Mouse (Mus musculus) hindbrain, embryonic 10.5 days (tissue): ENCODE measurements at regions not wholly inside any gene's neighbourhood (a gene's known extent, or its start where the extent isn't known, plus 50 kb on each side); places are given as distances from the start of the nearest gene placed in this dataset.

Experiments used
- DNase-seq: peaks from one replicate; pipeline ENCODE4 v3.0.0-alpha.2; 2017; ENCODE audit warnings: low spot score
- H3K27ac ChIP-seq: fragments of 300-500 bp; sonication (generic); 2 replicates; pipeline ENCODE4 v1.5.1; 2016; ENCODE audit warnings: mild to moderate bottlenecking, moderate library complexity
- H3K27me3 ChIP-seq: fragments of 300-500 bp; sonication (generic); 2 replicates; pipeline ENCODE4 v1.6.1; 2016; ENCODE audit warnings: mild to moderate bottlenecking; ENCODE audit not compliant: poor library complexity, insufficient read depth, severe bottlenecking
- H3K36me3 ChIP-seq: fragments of 300-500 bp; sonication (generic); 2 replicates; pipeline ENCODE4 v1.6.1; 2016; ENCODE audit warnings: mild to moderate bottlenecking, moderate library complexity
- H3K4me1 ChIP-seq: fragments of 300-500 bp; sonication (generic); replicated peaks from 2 replicates; pipeline ENCODE4 v1.6.1; 2016; ENCODE audit warnings: mild to moderate bottlenecking
- H3K4me3 ChIP-seq: fragments of 300-500 bp; sonication (generic); 2 replicates; pipeline ENCODE4 v1.5.1; 2016; ENCODE audit warnings: mild to moderate bottlenecking, moderate library complexity
- H3K9me3 ChIP-seq: fragments of 300-500 bp; sonication (generic); 2 replicates; pipeline ENCODE4 v1.6.1; 2016; ENCODE audit warnings: mild to moderate bottlenecking, moderate library complexity
- WGBS: fragments of 180-500 bp; shearing (Covaris S2); methylation state at CpG from one replicate; pipeline ENCODE4 v1.1.7; 2016; 5-methylcytosine and 5-hydroxymethylcytosine counted together

DNA sequence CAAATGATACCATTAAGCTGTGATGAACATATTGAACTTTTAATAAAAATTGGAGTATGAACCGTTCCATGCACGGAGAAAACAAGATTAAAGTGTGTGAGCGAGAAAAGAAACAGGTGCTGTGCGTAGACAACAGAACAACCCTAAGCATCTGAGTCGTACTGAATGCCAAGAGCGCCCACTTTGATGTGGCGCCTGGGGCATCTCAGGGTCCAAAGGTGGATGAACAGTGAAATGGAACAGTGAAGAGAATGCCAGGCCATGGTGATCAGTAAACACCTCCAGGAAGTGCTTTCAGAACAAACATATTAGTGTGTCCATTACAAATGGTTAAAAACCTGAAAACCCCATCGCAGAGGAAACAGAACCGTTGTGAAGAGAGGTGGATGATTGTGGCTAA is 94.0 kb upstream of the Ednrb start:
- no peak for DNase-seq
- Histone ChIP-seq H3K9me3 (no peaks in the 10 kb centered on the region), H3K27ac (no peak overlapping the region), H3K4me1 (peaks cover 26% of the 10 kb centered on the region), H3K27me3 (no peaks in the 10 kb centered on the region), H3K36me3 (no peaks in the 10 kb centered on the region), H3K4me3 (no peak overlapping the region)
- 94% methylated on average over 9 of the region's 9 CpGs for WGBS

DNA sequence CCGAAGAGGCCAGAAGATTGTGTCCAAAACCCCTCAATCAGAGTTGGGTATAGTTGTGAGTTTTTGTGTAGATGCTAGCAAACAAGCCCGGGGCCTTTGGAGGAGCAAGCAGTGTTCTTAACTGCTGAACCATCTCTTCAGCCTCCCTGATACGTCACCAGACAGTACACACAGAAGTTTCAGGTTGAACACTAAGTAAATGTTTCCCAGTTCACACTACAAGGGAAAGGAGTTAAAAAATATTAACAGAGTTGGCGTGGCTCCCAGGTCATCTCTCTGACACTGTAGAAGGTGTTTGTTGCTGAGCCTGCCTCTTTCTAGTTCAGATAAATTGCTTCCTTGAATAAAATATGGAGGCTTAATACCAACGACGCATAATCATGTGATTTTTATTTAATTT is 93.5 kb upstream of the Ednrb start:
- no peak overlapping the region for H3K27ac ChIP-seq
- no peaks in the 10 kb centered on the region for H3K36me3 ChIP-seq
- WGBS = 90% methylated on average over 6 of the region's 6 CpGs
- no peak for DNase-seq
- H3K9me3 ChIP-seq = no peaks in the 10 kb centered on the region
- no peak overlapping the region for H3K4me3 ChIP-seq
- no peaks in the 10 kb centered on the region for H3K27me3 ChIP-seq
- H3K4me1 ChIP-seq = peaks cover 26% of the 10 kb centered on the region

GRCm38 (mm10) chr14:103933813-103934212 is 89.6 kb upstream of the Ednrb start:
- Histone ChIP-seq H3K9me3 (no peaks in the 10 kb centered on the region), H3K36me3 (no peaks in the 10 kb centered on the region), H3K27ac (no peak overlapping the region), H3K4me1 (peaks cover under 1% of the 10 kb centered on the region; the same call in 1 of the 2 replicates), H3K27me3 (no peaks in the 10 kb centered on the region), H3K4me3 (no peak overlapping the region)
- 92% methylated on average over 3 of the region's 3 CpGs for WGBS
- DNase-seq = no peak

- H3K36me3 ChIP-seq = no peaks in the 10 kb centered on the region
- no peaks in the 10 kb centered on the region for H3K9me3 ChIP-seq
- no peaks in the 10 kb centered on the region for H3K27me3 ChIP-seq
- no peak overlapping the region for H3K4me3 ChIP-seq
- H3K27ac ChIP-seq = no peak overlapping the region
- WGBS = 86% methylated on average over 7 of the region's 7 CpGs
- no peaks in the 10 kb centered on the region for H3K4me1 ChIP-seq
- DNase-seq = no peak
These were observed 88.0 kb upstream of the Ednrb start for GRCm38 (mm10) chr14:103932170-103932569.

DNA sequence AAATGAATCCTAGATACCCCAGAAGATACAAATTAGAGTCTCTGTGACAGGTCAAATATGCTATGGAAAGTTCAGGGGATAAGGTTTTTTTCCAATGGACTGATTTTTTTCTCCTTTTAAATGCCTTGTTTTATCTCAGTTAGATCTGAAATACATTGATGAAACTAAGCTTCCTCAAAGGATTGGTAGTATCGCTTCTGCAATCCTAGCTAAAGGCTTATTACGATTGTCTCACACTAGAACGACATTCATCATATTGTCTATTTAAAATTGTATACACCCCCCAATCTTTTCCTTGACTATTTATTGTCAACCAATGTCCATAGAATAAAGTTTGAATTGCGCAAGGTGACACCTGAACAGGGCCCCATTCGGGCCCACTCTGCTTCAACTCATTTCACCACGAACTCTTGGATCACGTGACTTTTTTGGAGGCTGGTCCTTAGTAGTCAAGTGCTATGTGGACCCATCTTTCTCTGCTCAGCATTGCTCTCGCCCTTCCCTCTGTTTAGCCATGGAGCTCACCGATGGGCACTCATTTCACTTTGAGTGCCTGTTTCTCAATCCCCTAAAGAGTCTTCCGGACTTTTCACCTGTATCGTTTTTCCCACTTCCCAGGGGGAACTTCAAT is 85.6 kb upstream of the Ednrb start:
- 93% methylated on average over 11 of the region's 11 CpGs for WGBS

DNA sequence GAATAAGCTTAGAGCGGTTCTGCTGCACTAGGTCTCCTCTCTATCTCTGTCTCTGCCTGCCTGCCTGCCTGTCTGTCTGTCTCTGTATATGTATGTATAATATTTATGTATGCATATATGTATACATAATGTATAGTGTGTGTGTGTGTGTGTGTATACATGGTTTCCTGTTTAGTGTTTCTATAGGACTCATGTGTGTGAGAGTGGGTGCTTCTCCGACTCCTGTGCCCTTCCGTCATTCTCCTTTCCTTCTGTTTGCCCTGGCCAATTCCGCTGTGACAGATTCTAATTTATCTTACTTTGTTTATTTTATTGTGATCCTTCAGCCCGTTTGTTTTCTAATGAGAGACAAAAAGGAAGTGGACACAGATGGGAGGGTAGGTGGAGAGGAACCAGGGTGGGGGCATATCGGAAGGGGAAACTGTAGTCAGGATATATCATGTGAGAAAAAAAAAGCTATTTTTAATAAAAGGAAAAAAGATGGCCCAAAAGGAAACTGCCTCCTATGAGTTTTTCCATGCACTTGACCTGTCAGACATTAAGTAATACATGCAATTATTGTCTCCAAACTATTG is 85.0 kb upstream of the Ednrb start:
- no peak overlapping the region for H3K27ac ChIP-seq
- H3K27me3 ChIP-seq = no peaks in the 10 kb centered on the region
- H3K4me1 ChIP-seq = no peaks in the 10 kb centered on the region
- no peak overlapping the region for H3K4me3 ChIP-seq
- H3K9me3 ChIP-seq = no peaks in the 10 kb centered on the region
- H3K36me3 ChIP-seq = no peaks in the 10 kb centered on the region
- DNase-seq = no peak
- WGBS = 87% methylated on average over 6 of the region's 6 CpGs

More for the DNA sequence above, 85.6 kb upstream of the Ednrb start:
- Histone ChIP-seq H3K4me1 (no peaks in the 10 kb centered on the region), H3K27ac (no peak overlapping the region), H3K27me3 (no peaks in the 10 kb centered on the region), H3K4me3 (no peak overlapping the region), H3K36me3 (no peaks in the 10 kb centered on the region), H3K9me3 (no peaks in the 10 kb centered on the region)
- DNase-seq = no peak

DNA sequence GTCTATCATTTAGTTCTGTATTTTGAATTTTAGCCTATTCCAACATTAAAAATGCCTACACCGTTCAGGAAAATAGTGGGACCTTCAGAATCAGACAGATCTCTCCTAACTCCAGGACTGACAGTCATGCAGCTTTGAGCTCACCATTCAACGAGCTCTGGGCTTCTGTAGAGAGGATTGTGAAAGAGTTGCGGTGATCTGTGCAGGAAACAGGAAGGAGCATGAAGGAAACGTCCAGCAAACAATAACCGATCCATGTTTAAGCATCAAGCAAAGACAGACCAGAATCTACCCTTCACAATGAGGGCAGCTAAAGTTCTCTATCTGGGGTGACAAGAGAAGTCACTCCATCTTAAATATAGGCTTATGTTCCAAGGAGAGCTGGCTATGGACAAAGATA is 76.0 kb upstream of the Ednrb start:
- WGBS = 76% methylated on average over 5 of the region's 5 CpGs
- no peak for DNase-seq

DNA sequence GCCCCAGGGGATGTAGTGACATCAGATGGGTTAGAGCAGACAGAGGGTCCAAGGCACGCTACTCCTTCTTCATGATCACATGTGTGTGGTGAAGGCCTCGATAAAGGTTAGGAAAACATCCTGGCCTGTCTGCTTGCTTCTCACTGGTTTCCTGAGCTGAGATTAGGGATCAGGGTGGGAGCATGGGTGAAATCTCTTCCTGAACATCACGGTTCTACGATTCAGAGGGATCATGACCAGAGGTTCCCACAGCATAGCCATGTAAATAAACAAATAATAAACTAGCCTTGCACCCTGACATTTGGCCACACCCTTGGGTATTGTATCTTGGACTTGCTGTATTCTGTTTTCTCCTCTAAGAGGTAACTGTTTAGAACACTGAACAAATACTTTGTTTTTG is 75.2 kb upstream of the Ednrb start:
- Histone ChIP-seq H3K9me3 (no peaks in the 10 kb centered on the region), H3K4me1 (peaks cover 21% of the 10 kb centered on the region), H3K27ac (no peak overlapping the region), H3K36me3 (no peaks in the 10 kb centered on the region), H3K4me3 (no peak overlapping the region), H3K27me3 (no peaks in the 10 kb centered on the region)
- no peak for DNase-seq
- 74% methylated on average over 4 of the region's 4 CpGs for WGBS

More for the DNA sequence above, 76.0 kb upstream of the Ednrb start:
- Histone ChIP-seq H3K4me3 (no peak overlapping the region), H3K9me3 (no peaks in the 10 kb centered on the region), H3K27ac (no peak overlapping the region), H3K36me3 (no peaks in the 10 kb centered on the region), H3K27me3 (no peaks in the 10 kb centered on the region), H3K4me1 (peaks cover 17% of the 10 kb centered on the region)

DNA sequence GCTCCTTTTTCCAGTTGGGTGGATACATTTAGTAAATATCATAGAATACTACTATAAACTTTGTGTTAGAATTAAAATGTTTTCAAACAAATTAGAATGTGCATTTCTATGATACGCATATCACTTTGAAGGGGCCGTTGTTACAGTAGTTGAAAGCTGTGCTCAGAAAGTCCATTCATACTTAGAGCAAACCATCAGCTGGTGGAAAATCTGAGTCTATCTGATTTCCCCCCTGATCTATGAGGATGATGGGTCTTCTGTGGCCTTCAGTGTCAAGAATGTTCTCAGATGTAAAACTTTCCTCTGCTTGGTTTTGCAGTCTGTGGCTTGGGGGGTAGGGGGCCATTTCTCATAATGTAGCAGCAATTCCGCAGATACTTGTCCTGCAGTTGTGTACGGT is 69.3 kb upstream of the Ednrb start:
- Histone ChIP-seq H3K4me3 (no peak overlapping the region), H3K36me3 (no peaks in the 10 kb centered on the region), H3K27ac (no peak overlapping the region; the same call in 1 of the 2 replicates), H3K9me3 (no peaks in the 10 kb centered on the region), H3K27me3 (no peaks in the 10 kb centered on the region), H3K4me1 (peaks cover 10% of the 10 kb centered on the region)
- no peak for DNase-seq
- WGBS = 92% methylated on average over 4 of the region's 4 CpGs

- Histone ChIP-seq H3K9me3 (no peaks in the 10 kb centered on the region), H3K4me3 (no peak overlapping the region), H3K27ac (no peak overlapping the region), H3K36me3 (no peaks in the 10 kb centered on the region), H3K27me3 (no peaks in the 10 kb centered on the region), H3K4me1 (peaks cover 10% of the 10 kb centered on the region)
- no peak for DNase-seq
- WGBS = 90% methylated on average over 4 of the region's 4 CpGs
These were observed 67.5 kb upstream of the Ednrb start for GRCm38 (mm10) chr14:103911707-103912106.

DNA sequence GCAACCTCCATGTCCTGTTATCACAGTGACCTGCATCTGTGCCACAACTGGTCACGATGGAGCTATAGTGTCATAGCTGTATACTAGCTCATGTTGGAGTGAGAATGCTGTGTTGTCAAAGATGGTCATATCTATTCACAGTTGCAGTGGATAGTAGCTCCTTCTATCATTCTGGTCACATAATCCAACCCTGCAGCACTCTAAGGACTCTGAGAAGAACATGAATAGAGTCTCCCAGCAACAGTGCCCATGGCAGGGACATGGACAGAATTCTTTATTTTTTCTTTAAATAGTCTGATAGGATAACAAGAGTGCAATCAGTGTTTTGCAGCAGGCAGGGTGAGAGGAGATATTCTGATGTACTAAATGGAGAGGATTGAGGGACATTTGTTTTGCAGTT is 67.1 kb upstream of the Ednrb start:
- H3K27me3 ChIP-seq = no peaks in the 10 kb centered on the region
- DNase-seq = no peak
- H3K9me3 ChIP-seq = no peaks in the 10 kb centered on the region
- H3K27ac ChIP-seq = no peak overlapping the region
- H3K4me3 ChIP-seq = no peak overlapping the region
- peaks cover 10% of the 10 kb centered on the region for H3K4me1 ChIP-seq
- no peaks in the 10 kb centered on the region for H3K36me3 ChIP-seq
- 93% methylated on average over 1 of the region's 1 CpGs for WGBS

- H3K27me3 ChIP-seq = no peaks in the 10 kb centered on the region
- H3K4me1 ChIP-seq = no peaks in the 10 kb centered on the region
- no peak overlapping the region for H3K4me3 ChIP-seq
- DNase-seq = no peak
- H3K9me3 ChIP-seq = no peaks in the 10 kb centered on the region
- 41% methylated on average over 2 of the region's 2 CpGs for WGBS
- no peak overlapping the region for H3K27ac ChIP-seq
- H3K36me3 ChIP-seq = no peaks in the 10 kb centered on the region
These were observed 62.3 kb upstream of the Ednrb start for GRCm38 (mm10) chr14:103906417-103907070.

DNA sequence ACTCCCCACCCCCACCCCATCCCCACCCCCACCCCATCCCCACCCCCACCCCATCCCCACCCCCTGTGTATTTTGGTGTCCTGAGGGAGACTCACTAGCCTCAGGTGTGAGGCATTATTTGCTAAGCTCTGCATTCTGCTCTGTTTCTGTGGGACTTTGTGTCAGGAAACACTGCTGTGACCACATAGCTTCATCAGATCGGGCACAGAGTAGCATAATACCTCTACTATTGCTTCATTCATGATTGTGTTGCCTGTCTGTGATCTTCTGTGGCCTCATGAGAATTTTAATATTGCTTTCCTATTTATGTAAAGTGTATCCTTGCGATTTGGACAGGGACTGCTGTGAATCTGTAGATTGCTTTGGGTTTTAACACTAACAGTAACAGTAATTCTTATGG is 56.6 kb upstream of the Ednrb start:
- Histone ChIP-seq H3K36me3 (no peaks in the 10 kb centered on the region), H3K27ac (peak overlapping the region; percentile 88), H3K27me3 (no peaks in the 10 kb centered on the region), H3K4me1 (peaks cover 37% of the 10 kb centered on the region), H3K4me3 (no peak overlapping the region), H3K9me3 (no peaks in the 10 kb centered on the region)
- WGBS = 74% methylated on average over 2 of the region's 2 CpGs
- no peak for DNase-seq
